Mouse (Mus musculus): ENCODE measurements around the gene Ilkap. TPM values are rescaled to one million over a fixed set of nuclear protein-coding genes. Genes with fewer than 3 reads are reported as not detected.

Gene Ilkap
- total RNA-seq, 1 experiment: 64.9 TPM

DNA sequence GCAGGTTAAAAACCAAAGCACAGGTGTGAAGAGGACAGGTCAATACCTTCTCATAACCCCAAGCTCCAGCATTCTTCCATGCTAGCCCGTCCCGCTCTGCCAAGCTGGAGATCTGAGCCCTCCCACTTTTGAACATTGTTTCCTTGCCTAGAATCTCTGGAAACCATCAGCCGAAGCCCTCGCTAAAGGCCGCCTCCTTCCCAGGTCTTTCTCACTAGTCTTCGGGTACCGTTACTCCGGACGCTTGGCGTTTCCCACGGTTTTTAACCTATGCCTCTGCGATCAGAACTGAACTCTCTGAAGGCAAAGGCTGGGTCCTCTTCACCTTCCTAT is 722 bp downstream of the Ilkap start:
- H3K36me3 ChIP-seq (ENCODE audit: control insufficient read depth, insufficient read depth, low read length, poor library complexity, severe bottlenecking): peaks cover 4% of the 10 kb centered on the region
- H3K9ac ChIP-seq (ENCODE audit: insufficient read depth, low read depth, low read length, poor library complexity, severe bottlenecking): peak overlapping the region; percentile 88
- in situ Hi-C loops (cut with MboI; ENCODE audit: low sequenced_read_pairs in 2 of 2, unreplicated experiment in 2 of 2): no loop called here
- H3K9me3 ChIP-seq (ENCODE audit: control insufficient read depth, insufficient read depth, low read depth, low read length): no peaks in the 10 kb centered on the region
- no peak for TF ChIP-seq ZNF384 (IDR thresholded peaks at IDR 0.05; ENCODE audit: low read depth, low read length)
- no peak for TF ChIP-seq ZC3H11A (IDR thresholded peaks at IDR 0.05; ENCODE audit: borderline replicate concordance, low read depth, low read length)
- TF ChIP-seq HCFC1 (IDR thresholded peaks at IDR 0.05; ENCODE audit: borderline replicate concordance, insufficient read depth, low read length): no peak; the same call in 1 of the 2 replicates
- H3K4me3 ChIP-seq (ENCODE audit: insufficient read depth in 1 of 2, low read depth in 1 of 2, low read length in 2 of 2, poor library complexity in 1 of 2, severe bottlenecking in 1 of 2): peak overlapping the region; percentile 84 to 86
- H3K4me1 ChIP-seq (ENCODE audit: control insufficient read depth in 2 of 2, insufficient read depth in 2 of 2, low read length in 2 of 2, poor library complexity in 1 of 2): no peaks in the 10 kb centered on the region; a peak in 1 of 4 replicates
- no peak overlapping the region for H3K27ac ChIP-seq (ENCODE audit: insufficient read depth, low read depth, low read length, poor library complexity, severe bottlenecking)
- no peak for DNase-seq (ENCODE audit: low read depth, low spot score)

DNA sequence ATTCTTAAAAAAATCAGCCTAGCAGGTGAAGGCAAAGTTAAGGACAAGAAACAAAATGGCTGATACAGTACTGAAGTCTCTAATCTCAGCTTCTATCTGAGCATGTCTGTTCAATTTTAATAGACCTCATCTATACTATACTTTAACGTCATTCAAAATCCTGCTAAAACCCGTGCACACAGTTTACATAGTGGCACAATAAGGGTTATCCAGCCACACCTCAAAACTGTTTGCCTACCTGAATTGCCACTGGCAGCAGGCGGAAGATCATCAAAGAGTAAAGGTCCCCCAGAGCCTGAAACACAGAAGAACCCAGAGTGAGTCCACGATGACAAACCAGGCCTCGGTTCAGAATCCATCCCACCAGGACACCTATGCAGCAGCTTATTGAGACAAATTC is 8.2 kb downstream of the Ilkap start:
- no peak overlapping the region for H3K27ac ChIP-seq (ENCODE audit: insufficient read depth, low read depth, low read length, poor library complexity, severe bottlenecking)
- no peaks in the 10 kb centered on the region for H3K4me1 ChIP-seq (ENCODE audit: control insufficient read depth in 2 of 2, insufficient read depth in 2 of 2, low read length in 2 of 2, poor library complexity in 1 of 2)
- TF ChIP-seq ZNF384 (IDR thresholded peaks at IDR 0.05; ENCODE audit: low read depth, low read length): no peak
- no peak for TF ChIP-seq HCFC1 (IDR thresholded peaks at IDR 0.05; ENCODE audit: borderline replicate concordance, insufficient read depth, low read length)
- no peak for TF ChIP-seq ZC3H11A (IDR thresholded peaks at IDR 0.05; ENCODE audit: borderline replicate concordance, low read depth, low read length)
- TF ChIP-seq MAFK (IDR thresholded peaks at IDR 0.05; ENCODE audit: insufficient read depth, low read depth, low read length): no peak
- no peak for TF ChIP-seq CHD2 (IDR thresholded peaks at IDR 0.05; ENCODE audit: low read depth, low read length)
- no peak overlapping the region for H3K9ac ChIP-seq (ENCODE audit: insufficient read depth, low read depth, low read length, poor library complexity, severe bottlenecking)
- in situ Hi-C loops (cut with MboI; ENCODE audit: low sequenced_read_pairs in 2 of 2, unreplicated experiment in 2 of 2): no loop called here
- no peak overlapping the region for H3K4me3 ChIP-seq (ENCODE audit: insufficient read depth in 1 of 2, low read depth in 1 of 2, low read length in 2 of 2, poor library complexity in 1 of 2, severe bottlenecking in 1 of 2)
- peaks cover 25% of the 10 kb centered on the region for H3K36me3 ChIP-seq (ENCODE audit: control insufficient read depth, insufficient read depth, low read length, poor library complexity, severe bottlenecking)
- no peak for DNase-seq (ENCODE audit: low read depth, low spot score)
- H3K9me3 ChIP-seq (ENCODE audit: control insufficient read depth, insufficient read depth, low read depth, low read length): no peaks in the 10 kb centered on the region

DNA sequence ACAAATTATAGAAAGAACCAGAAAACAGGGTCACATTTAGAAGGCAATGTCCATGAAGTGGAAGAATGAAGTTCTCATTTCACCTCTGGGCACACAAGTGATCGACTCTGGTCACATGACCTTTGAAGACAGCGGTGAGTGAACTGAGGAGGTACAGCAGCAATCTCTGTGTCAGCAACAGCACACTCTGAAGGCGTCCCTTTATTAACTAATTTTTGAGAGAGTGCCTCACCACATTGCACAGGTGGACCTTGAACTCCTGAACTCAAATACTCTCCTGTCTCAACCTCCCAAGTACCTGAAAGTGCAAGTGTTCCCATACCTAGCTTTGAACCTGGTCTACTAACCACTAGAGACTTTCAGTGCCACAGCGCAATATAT is 17.5 kb downstream of the Ilkap start:
- H3K9me3 ChIP-seq (ENCODE audit: control insufficient read depth, insufficient read depth, low read depth, low read length): no peaks in the 10 kb centered on the region
- peaks cover 65% of the 10 kb centered on the region for H3K36me3 ChIP-seq (ENCODE audit: control insufficient read depth, insufficient read depth, low read length, poor library complexity, severe bottlenecking)
- peaks cover 0 to 2% of the 10 kb centered on the region in 2 experiments; a peak in 1 of 4 replicates for H3K4me1 ChIP-seq (ENCODE audit: control insufficient read depth in 2 of 2, insufficient read depth in 2 of 2, low read length in 2 of 2, poor library complexity in 1 of 2)
- no peak overlapping the region for H3K4me3 ChIP-seq (ENCODE audit: insufficient read depth in 1 of 2, low read depth in 1 of 2, low read length in 2 of 2, poor library complexity in 1 of 2, severe bottlenecking in 1 of 2)
- TF ChIP-seq HCFC1 (IDR thresholded peaks at IDR 0.05; ENCODE audit: borderline replicate concordance, insufficient read depth, low read length) (no peak), MAFK (IDR thresholded peaks at IDR 0.05; ENCODE audit: insufficient read depth, low read depth, low read length) (no peak), CHD2 (IDR thresholded peaks at IDR 0.05; ENCODE audit: low read depth, low read length) (no peak), ZNF384 (IDR thresholded peaks at IDR 0.05; ENCODE audit: low read depth, low read length) (no peak), ZC3H11A (IDR thresholded peaks at IDR 0.05; ENCODE audit: borderline replicate concordance, low read depth, low read length) (no peak)
- no peak for DNase-seq (ENCODE audit: low read depth, low spot score)
- no peak overlapping the region for H3K9ac ChIP-seq (ENCODE audit: insufficient read depth, low read depth, low read length, poor library complexity, severe bottlenecking)
- no peak overlapping the region for H3K27ac ChIP-seq (ENCODE audit: insufficient read depth, low read depth, low read length, poor library complexity, severe bottlenecking)
- in situ Hi-C loops (cut with MboI; ENCODE audit: low sequenced_read_pairs in 2 of 2, unreplicated experiment in 2 of 2): no loop called here

DNA sequence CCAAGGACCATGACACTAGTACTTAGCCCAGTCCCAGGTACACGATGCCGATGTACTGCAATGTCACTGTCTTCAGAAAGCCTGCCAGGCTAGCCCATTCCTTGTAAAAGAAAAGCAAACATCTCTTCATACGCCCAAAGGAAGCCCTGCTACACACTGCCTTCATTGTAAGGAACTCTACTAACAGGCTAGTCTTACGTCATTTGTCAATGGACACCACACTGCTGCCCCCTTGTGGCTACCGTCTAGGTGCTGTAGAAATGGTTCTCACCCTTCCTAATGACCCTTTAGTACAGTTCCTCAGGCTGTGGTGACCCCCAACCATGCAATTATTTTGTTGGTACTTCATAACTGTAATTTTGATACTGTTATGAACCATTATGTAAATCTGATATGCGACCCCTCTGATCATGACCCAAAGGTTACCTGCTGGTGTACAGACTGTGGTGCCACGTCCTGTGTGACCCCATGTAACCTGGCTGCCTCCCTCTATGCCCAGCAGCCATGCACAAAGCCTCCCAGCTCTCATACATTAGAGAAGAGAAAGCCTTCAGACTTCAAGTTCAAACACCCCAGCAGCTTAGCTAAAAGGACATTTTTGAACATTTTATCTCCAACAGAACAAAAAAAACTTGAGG is 18.0 kb downstream of the Ilkap start:
- Histone ChIP-seq H3K4me1 (ENCODE audit: control insufficient read depth in 2 of 2, insufficient read depth in 2 of 2, low read length in 2 of 2, poor library complexity in 1 of 2) (peaks cover 0 to 2% of the 10 kb centered on the region in 2 experiments; a peak in 1 of 4 replicates), H3K27ac (ENCODE audit: insufficient read depth, low read depth, low read length, poor library complexity, severe bottlenecking) (no peak overlapping the region), H3K9me3 (ENCODE audit: control insufficient read depth, insufficient read depth, low read depth, low read length) (no peaks in the 10 kb centered on the region), H3K9ac (ENCODE audit: insufficient read depth, low read depth, low read length, poor library complexity, severe bottlenecking) (no peak overlapping the region), H3K36me3 (ENCODE audit: control insufficient read depth, insufficient read depth, low read length, poor library complexity, severe bottlenecking) (peaks cover 68% of the 10 kb centered on the region), H3K4me3 (ENCODE audit: insufficient read depth in 1 of 2, low read depth in 1 of 2, low read length in 2 of 2, poor library complexity in 1 of 2, severe bottlenecking in 1 of 2) (no peak overlapping the region)
- DNase-seq (ENCODE audit: low read depth, low spot score): peak; percentile 57
- TF ChIP-seq CHD2 (IDR thresholded peaks at IDR 0.05; ENCODE audit: low read depth, low read length) (no peak), MAFK (IDR thresholded peaks at IDR 0.05; ENCODE audit: insufficient read depth, low read depth, low read length) (no peak), ZNF384 (IDR thresholded peaks at IDR 0.05; ENCODE audit: low read depth, low read length) (no peak), ZC3H11A (IDR thresholded peaks at IDR 0.05; ENCODE audit: borderline replicate concordance, low read depth, low read length) (no peak), HCFC1 (IDR thresholded peaks at IDR 0.05; ENCODE audit: borderline replicate concordance, insufficient read depth, low read length) (no peak)
- in situ Hi-C loops (cut with MboI; ENCODE audit: low sequenced_read_pairs in 2 of 2, unreplicated experiment in 2 of 2): no loop called here

All from ES-E14 (cell line).